Mouse (Mus musculus) left cerebral cortex, postnatal 36 days (tissue): ENCODE results near the gene Nt5c1a. TPM values are rescaled to one million over a fixed set of nuclear protein-coding genes. Genes with fewer than 3 reads are reported as not detected.

ENCODE experiments used
- DNase-seq, 2 experiments: peaks; one replicate each; pipeline ENCODE4 v3.0.0; 2021 to 2022; ENCODE audit warnings: low spot score in 2 of 2, mixed read lengths in 1 of 2
- intact Hi-C: fragments of 180-260 bp; cut with DNase I; formaldehyde crosslinking; loops from one replicate; pipeline ENCODE4 v1.15.1; 2025
- total RNA-seq, 2 experiments: library from RNA; stranded (reverse); gene quantifications; 2 replicates each; pipeline ENCODE4 v1.2.3; 2021

Gene Nt5c1a
- total RNA-seq, 2 experiments from 2014 or later = 8.9 to 10.0 TPM

GRCm38 (mm10) chr4:123239361-123240203, 38.3 kb downstream of the Nt5c1a start:
- no peak for DNase-seq
- intact Hi-C loops = no loop called here

- intact Hi-C loops = no loop called here
- DNase-seq = no peak
Measured at GRCm38 (mm10) chr4:123246221-123246620, 44.9 kb downstream of the Nt5c1a start.

- intact Hi-C loops = no loop called here
- DNase-seq = no peak
Measured at GRCm38 (mm10) chr4:123246651-123247050, 45.3 kb downstream of the Nt5c1a start.

- intact Hi-C loops = no loop called here
- no peak for DNase-seq
Measured at GRCm38 (mm10) chr4:123247147-123247880, 46.0 kb downstream of the Nt5c1a start.

- intact Hi-C loops = no loop called here
- DNase-seq = peak; percentile 54 to 59
Measured at GRCm38 (mm10) chr4:123248971-123249567, 47.8 kb downstream of the Nt5c1a start.

GRCm38 (mm10) chr4:123252214-123252613, 50.9 kb downstream of the Nt5c1a start:
- intact Hi-C loops = loop anchor here (2.0 to 5.0 kb wide), 2 partner anchors 33 to 95 kb away; no protein-coding TSS in a partner anchor

GRCm38 (mm10) chr4:123254617-123255016, 53.3 kb downstream of the Nt5c1a start:
- intact Hi-C loops = loop anchor here (5.0 kb wide), 1 partner anchor 97 kb away; no protein-coding TSS in a partner anchor
- no peak for DNase-seq

More at GRCm38 (mm10) chr4:123252214-123252613, 50.9 kb downstream of the Nt5c1a start:
- DNase-seq = no peak

- no peak for DNase-seq
- intact Hi-C loops = no loop called here
Measured at GRCm38 (mm10) chr4:123260071-123260746, 58.9 kb downstream of the Nt5c1a start.

- DNase-seq = no peak
- intact Hi-C loops = no loop called here
Measured at GRCm38 (mm10) chr4:123261721-123262401, 60.6 kb downstream of the Nt5c1a start, which contains the start of gene Pabpc4. TSS of gene Pabpc4 (plus strand) at chr4:123262351.

Other genes with a start within 250 kb of the Nt5c1a start
- 10 to 100 TPM; 36.9 to 50.0 TPM for gene Mfsd2a, start 240.3 kb upstream of the Nt5c1a start, total RNA-seq
- 10 to 100 TPM; 11.3 to 12.9 TPM for gene Mycl, start 205.9 kb upstream of the Nt5c1a start, total RNA-seq
- 10 to 100 TPM; 18.2 to 23.5 TPM for gene Trit1, start 184.9 kb upstream of the Nt5c1a start, total RNA-seq
- gene Bmp8b, start 96.3 kb upstream of the Nt5c1a start, total RNA-seq = under 1 TPM; 0.14 to 0.15 TPM
- under 1 TPM in 1 of 2 experiments, not detected in 1; 0.34 TPM for gene Oxct2b, start 85.2 kb upstream of the Nt5c1a start, total RNA-seq
- 10 to 100 TPM; 16.4 to 23.4 TPM for gene Ppie, start 61.6 kb upstream of the Nt5c1a start, total RNA-seq
- 100 to 1,000 TPM; 549 to 564 TPM for gene Hpcal4, start 18.3 kb upstream of the Nt5c1a start, total RNA-seq
- gene Heyl, start 32.1 kb downstream of the Nt5c1a start, total RNA-seq = 1 to 10 TPM; 4.4 TPM
- 10 to 100 TPM; 38.7 to 41.9 TPM for gene Pabpc4, start 60.8 kb downstream of the Nt5c1a start, total RNA-seq
- gene Oxct2a, start 122.1 kb downstream of the Nt5c1a start, total RNA-seq = not detected
- gene Bmp8a, start 141.7 kb downstream of the Nt5c1a start, total RNA-seq = under 1 TPM in 1 of 2 experiments, not detected in 1; 0.32 TPM